15 mouse cellular contexts compared by ENCODE assay signal in the genomic region with DNA sequence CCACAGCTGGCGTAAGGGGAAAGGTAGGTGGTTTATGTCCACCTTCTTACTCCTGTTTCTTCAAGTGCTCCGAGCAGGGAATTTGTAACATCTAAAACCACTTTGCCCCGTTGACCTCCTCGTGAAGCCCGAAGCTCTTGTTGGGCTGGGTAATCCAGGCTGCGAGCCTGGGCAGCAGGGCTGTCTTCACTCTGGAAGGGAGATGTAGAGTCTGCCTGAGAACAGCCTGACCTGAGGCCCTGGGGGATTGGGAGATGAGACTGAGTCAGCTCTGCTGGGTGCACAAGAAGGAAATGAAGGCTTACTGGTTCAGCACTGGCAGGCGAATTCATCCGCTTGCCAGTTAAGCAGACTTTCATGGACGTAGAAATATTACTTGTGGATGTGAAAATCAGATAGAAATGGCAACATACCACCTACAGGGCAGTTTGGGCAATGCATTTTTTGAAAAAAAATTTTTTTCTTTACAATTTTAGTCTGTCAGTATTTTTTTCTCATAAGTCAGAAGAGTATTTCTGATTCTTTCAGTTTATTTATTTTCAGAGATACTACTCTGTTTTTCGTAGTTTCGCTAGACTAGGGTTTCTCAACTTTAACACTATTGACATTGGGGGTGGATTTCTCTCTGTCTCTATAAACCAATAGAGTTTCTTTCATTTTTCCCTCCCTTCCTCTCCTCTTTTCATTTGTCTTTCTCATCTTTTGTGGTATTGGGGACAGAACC. TPM values are rescaled to one million over a fixed set of nuclear protein-coding genes. Genes with fewer than 3 reads are reported as not detected.
DNase-seq lines count a peak whose midpoint lies in the region; ATAC-seq and TF ChIP-seq lines count a peak whose summit lies in the region.
"Had no signal": no experiment of that assay in that cellular context is flagged by ENCODE, and none has a peak within 500 bp of the region (broad histone marks: within the 10 kb centered on the region; RNA-seq: fewer than 3 reads in every experiment).

No protein-coding gene starts in this region.

- POLR2A ChIA-PET in Patski (lab: Charles Lee), result no interaction called here

- peak; percentile 37 for DNase-seq in heart, adult 11 months
- no peak for DNase-seq in heart, adult 8-10 months (ENCODE audit: low spot score)
- peak; percentile 26 for DNase-seq in lung, embryonic 14.5 days
- no peak for DNase-seq in lung, postnatal 4 days
- peak; percentile 19 for DNase-seq in Patski (ENCODE audit: low read depth, low spot score)
- peak; percentile 18 for DNase-seq in splenic B cell, adult 2 months (ENCODE audit: low read depth, low spot score)
- DNase-seq: gastrocnemius, postnatal 25 days; thymus, adult 2 months had no signal

- WGBS in lung, embryonic 14.5 days, result 60% methylated on average over 11 of the region's 11 CpGs

- peak; percentile 48 for TF ChIP-seq CTCF in lung, embryonic 14.5 days (IDR thresholded peaks at IDR 0.05; ENCODE audit: low read depth)
- peak; percentile 56 for TF ChIP-seq CTCF in Patski (IDR thresholded peaks at IDR 0.05)

- CTCF ChIA-PET in Patski (lab: Charles Lee), result interaction anchor here (0.8 to 2.2 kb wide), 10 partner anchors 11 to 135 kb away, joined by 3 to 6 read pairs (median 4); no protein-coding TSS in a partner anchor

- ATAC-seq in lung, embryonic 14.5 days (ENCODE audit: insufficient read depth), result no peak
- no peak for ATAC-seq in Patski
- ATAC-seq in cerebellum, adult (ENCODE audit: insufficient number of reproducible peaks, low FRiP score, low TSS enrichment), result no peak
- ATAC-seq: activated CD4-positive, CD25-positive, alpha-beta regulatory T cell, adult 4 months; midbrain, embryonic 16.5 days had no signal

- no peak overlapping the region for H3K4me2 ChIP-seq in lung, embryonic 14.5 days
- H3K4me2 ChIP-seq: forebrain, embryonic 12.5 days; kidney, embryonic 15.5 days; liver, embryonic 15.5 days had no signal

- H3K4me1 ChIP-seq in lung, embryonic 14.5 days (ENCODE audit: insufficient read depth), result no peaks in the 10 kb centered on the region
- H3K4me1 ChIP-seq: embryonic facial prominence, embryonic 10.5 days; forebrain, embryonic 12.5 days; kidney, embryonic 15.5 days had no signal

- H3K4me3 ChIP-seq in lung, embryonic 14.5 days (ENCODE audit: low read depth, low read length), result no peak overlapping the region
- H3K4me3 ChIP-seq: embryonic facial prominence, embryonic 10.5 days; forebrain, embryonic 12.5 days; kidney, embryonic 15.5 days; liver, embryonic 15.5 days had no signal

- in situ Hi-C loops in Patski (cut with MboI; ENCODE audit: low pct_unique_long_range_greater_than_20kb), result no loop called here

- H3K9me3 ChIP-seq in lung, embryonic 14.5 days (ENCODE audit: low read depth, low read length), result no peaks in the 10 kb centered on the region
- H3K9me3 ChIP-seq: embryonic facial prominence, embryonic 10.5 days; forebrain, embryonic 12.5 days; kidney, embryonic 15.5 days; liver, embryonic 15.5 days had no signal

- H3K27ac ChIP-seq in lung, embryonic 14.5 days (ENCODE audit: low read depth), result no peak overlapping the region
- H3K27ac ChIP-seq: embryonic facial prominence, embryonic 10.5 days; forebrain, embryonic 12.5 days; kidney, embryonic 15.5 days; liver, embryonic 15.5 days had no signal

- H3K9ac ChIP-seq in lung, embryonic 14.5 days, result no peak overlapping the region
- H3K9ac ChIP-seq: forebrain, embryonic 12.5 days; kidney, embryonic 15.5 days; liver, embryonic 15.5 days had no signal

- H3K27me3 ChIP-seq in lung, embryonic 14.5 days (ENCODE audit: insufficient read depth, low read length), result no peaks in the 10 kb centered on the region
- H3K27me3 ChIP-seq in Patski, result no peaks in the 10 kb centered on the region
- H3K27me3 ChIP-seq in splenic B cell, adult 2 months (ENCODE audit: control insufficient read depth, insufficient read depth, low read length, poor library complexity, severe bottlenecking), result no peaks in the 10 kb centered on the region
- H3K27me3 ChIP-seq: forebrain, embryonic 12.5 days; kidney, embryonic 15.5 days; liver, embryonic 15.5 days had no signal

- H3K36me3 ChIP-seq in lung, embryonic 14.5 days (ENCODE audit: insufficient read depth), result no peaks in the 10 kb centered on the region
- H3K36me3 ChIP-seq in splenic B cell, adult 2 months (ENCODE audit: control insufficient read depth, insufficient read depth, low read length, poor library complexity, severe bottlenecking), result no peaks in the 10 kb centered on the region
- H3K36me3 ChIP-seq: embryonic facial prominence, embryonic 10.5 days; forebrain, embryonic 12.5 days; kidney, embryonic 15.5 days; liver, embryonic 15.5 days had no signal

RNA-seq across cellular contexts. Expression of a gene that starts 31.7 kb away (rescaled TPM):
- total RNA-seq in heart, adult 8-10 months (2022), result 10 to 100 TPM; 27.1 to 35.0 (median 31.1) TPM
- 6.3 and 7.6 TPM in 2 replicates for polyA plus RNA-seq in lung, embryonic 14.5 days (2014; fragmentation: Nextera tagmentation; extraction: Ambion mirVana)
- 21.9 TPM for polyA plus RNA-seq in Patski (2021)

Comparison
In these comparisons a context has a peak if more than half of its experiments do, and no peak if none do; other contexts are left out.
1. DNase-seq: peak in heart, adult 11 months (single experiment), lung, embryonic 14.5 days (single experiment), Patski (single experiment) and splenic B cell, adult 2 months (single experiment); none in heart, adult 8-10 months (single experiment) and lung, postnatal 4 days (0 of 2).